Comparison of ENCODE assay signal across 27 mouse cellular contexts in genomic region chr3:149140461-149140860, GRCm38 (mm10).
"Had no signal": no experiment of that assay in that cellular context is flagged by ENCODE, and none has a peak within 500 bp of the region (broad histone marks: within the 10 kb centered on the region; RNA-seq: fewer than 3 reads in every experiment).

No protein-coding gene starts in this region.

- H3K27me3 ChIP-seq: heart, embryonic 13.5 days; heart, embryonic 15.5 days; hindbrain, embryonic 12.5 days; kidney, embryonic 15.5 days; limb, embryonic 15.5 days; liver, embryonic 12.5 days had no signal

- H3K9me3 ChIP-seq: heart, embryonic 13.5 days; heart, embryonic 15.5 days; hindbrain, embryonic 10.5 days; hindbrain, embryonic 12.5 days; kidney, embryonic 15.5 days; limb, embryonic 13.5 days; limb, embryonic 15.5 days; liver, embryonic 12.5 days had no signal

- H3K9ac ChIP-seq: heart, embryonic 13.5 days; heart, embryonic 15.5 days; hindbrain, embryonic 12.5 days; hindbrain, embryonic 14.5 days; kidney, embryonic 15.5 days; limb, embryonic 13.5 days; limb, embryonic 15.5 days; liver, embryonic 12.5 days; liver, embryonic 14.5 days had no signal

- H3K36me3 ChIP-seq: heart, embryonic 13.5 days; heart, embryonic 15.5 days; hindbrain, embryonic 10.5 days; hindbrain, embryonic 12.5 days; kidney, embryonic 15.5 days; limb, embryonic 13.5 days; limb, embryonic 15.5 days; liver, embryonic 12.5 days had no signal

- ATAC-seq: hindbrain, embryonic 16.5 days; inflammation-experienced regulatory T-cells, adult 6 months; liver, embryonic 12.5 days had no signal

- H3K4me1 ChIP-seq: heart, embryonic 15.5 days; hindbrain, embryonic 10.5 days; hindbrain, embryonic 12.5 days; kidney, embryonic 15.5 days; limb, embryonic 13.5 days; limb, embryonic 15.5 days; liver, embryonic 12.5 days had no signal

- H3K4me2 ChIP-seq: heart, embryonic 11.5 days; heart, embryonic 13.5 days; heart, embryonic 15.5 days; hindbrain, embryonic 12.5 days; hindbrain, embryonic 14.5 days; kidney, embryonic 15.5 days; limb, embryonic 13.5 days; limb, embryonic 15.5 days; liver, embryonic 12.5 days had no signal

- H3K4me3 ChIP-seq: heart, adult 2 months; heart, embryonic 13.5 days; heart, embryonic 15.5 days; hindbrain, embryonic 10.5 days; hindbrain, embryonic 12.5 days; kidney, embryonic 15.5 days; limb, embryonic 13.5 days; limb, embryonic 15.5 days; liver, embryonic 12.5 days had no signal

- DNase-seq: gastrocnemius, postnatal 10 days; gastrocnemius, postnatal 25 days; heart, adult 2 months; heart, postnatal 14 days; heart, postnatal 36 days; kidney, adult 11 months; kidney, adult 2 months; kidney, adult 9 months; kidney, postnatal 14 days; kidney, postnatal 36 days; layer of hippocampus, adult 9-11 months; layer of hippocampus, postnatal 36 days; left cerebral cortex, postnatal 4 days had no signal

- H3K27ac ChIP-seq: heart, adult 2 months; heart, embryonic 13.5 days; heart, embryonic 15.5 days; hindbrain, embryonic 10.5 days; hindbrain, embryonic 12.5 days; hindbrain, embryonic 14.5 days; kidney, embryonic 15.5 days; kidney, postnatal 0 days; limb, embryonic 13.5 days; limb, embryonic 15.5 days; liver, embryonic 12.5 days; liver, embryonic 14.5 days had no signal
